Mouse (Mus musculus): ENCODE data around the gene Dusp23.

Dusp23 gene

DNA sequence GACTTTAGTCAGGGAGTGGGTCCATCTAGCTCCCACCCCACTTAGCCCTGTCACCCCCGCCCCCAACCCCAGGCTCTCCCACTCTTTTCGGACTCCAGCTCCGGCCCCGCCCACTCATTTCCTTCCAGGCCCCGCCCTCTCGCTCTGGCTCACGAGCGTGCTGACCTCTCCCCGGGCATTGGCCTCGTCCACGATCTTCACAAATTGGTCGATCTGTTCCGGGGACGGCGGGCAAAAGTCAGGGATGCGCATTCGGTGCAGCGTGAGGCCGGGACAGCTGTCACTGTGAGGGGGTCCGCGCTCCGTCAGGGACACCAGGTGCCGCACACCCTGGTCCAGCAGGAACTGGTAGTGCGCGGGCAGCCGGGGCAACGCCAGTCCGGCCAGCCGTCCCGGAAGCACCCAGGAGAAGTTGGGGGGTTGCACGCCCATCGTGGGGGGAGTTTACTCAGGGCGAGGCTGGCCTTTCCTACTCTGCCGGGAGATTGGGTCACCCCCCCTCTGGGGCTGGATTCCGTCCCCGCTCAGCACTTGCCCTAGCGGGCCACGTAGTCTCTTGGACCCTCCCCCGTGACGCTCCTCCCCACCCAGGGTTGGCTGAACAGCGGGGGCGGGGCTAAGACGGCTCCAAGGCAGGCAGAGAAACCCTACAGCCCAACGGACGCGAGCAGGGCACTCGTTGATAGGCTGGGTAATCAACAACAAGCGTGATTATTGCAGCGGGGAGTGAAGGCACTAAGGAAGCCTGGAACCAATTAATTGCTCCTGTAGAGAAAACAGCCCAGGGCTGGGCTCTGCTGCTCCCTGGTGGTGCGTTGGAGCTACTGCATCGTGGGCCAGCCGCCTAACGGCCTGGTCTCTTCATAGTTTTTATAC, at the start of gene Dusp23:
Gene Dusp23, minus strand, starts transcription at position 512 of the 876 bp plus-strand sequence.
- peak; percentile 85 for DNase-seq (ENCODE audit: low spot score)

DNA sequence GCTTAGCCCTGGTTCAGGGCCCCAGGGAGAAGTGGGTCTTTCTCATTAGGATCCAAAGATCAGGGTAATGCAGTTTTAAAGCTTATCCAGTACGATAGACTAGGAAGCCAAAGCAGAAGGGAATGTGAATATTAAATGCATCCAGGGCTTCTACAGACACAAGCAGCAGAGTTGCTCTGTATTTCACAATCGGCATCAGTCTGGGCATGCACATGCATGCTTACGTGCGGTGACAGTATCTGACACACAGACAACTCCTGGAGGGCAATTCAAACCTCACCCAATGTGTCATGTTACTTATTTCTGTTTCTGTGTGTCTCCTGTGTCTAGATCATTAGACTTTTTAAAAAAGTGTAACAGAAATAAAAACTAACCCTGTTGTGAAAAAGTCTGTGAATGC, 48.0 kb upstream of the Dusp23 start:
- DNase-seq (ENCODE audit: low spot score) = no peak

DNA sequence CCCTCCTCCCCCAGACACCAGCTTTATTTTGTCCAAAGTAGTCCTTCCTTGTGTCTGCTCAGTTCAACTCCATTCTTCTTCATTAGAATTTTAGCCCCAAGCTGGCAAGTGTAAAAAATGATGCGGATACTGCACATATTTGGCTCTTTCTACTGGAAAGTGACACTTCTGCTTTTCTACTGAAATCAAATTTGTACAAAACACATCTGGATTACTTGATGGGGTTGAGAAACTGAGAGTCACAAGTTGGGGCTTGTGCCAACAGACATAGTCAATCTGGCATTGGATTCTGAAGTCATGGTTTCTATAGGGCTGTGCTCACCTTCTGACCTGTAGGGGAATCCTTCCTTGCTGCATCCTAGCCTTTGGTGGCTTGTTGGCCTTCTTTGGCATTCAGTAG, 38.0 kb upstream of the Dusp23 start:
- DNase-seq (ENCODE audit: low spot score) = no peak

DNA sequence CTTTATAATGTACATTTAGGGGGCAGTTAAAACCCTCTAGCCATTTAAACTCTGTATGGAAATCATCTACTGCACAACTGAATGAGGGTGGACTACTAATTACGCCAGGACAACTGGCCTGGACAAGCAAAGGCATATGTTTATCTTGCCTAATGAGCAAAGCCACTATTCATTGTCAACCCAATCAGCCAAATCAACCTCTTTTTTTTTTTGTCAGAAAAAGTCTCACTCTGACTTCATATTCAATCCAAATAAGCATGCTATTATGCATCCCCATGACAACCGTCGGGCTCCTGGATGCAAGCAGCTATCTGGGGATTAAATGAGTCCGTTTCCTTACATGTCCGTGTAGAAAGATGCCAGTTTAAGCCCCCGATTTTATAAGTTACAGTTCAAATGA, 34.8 kb upstream of the Dusp23 start:
- DNase-seq (ENCODE audit: low spot score) = no peak

DNA sequence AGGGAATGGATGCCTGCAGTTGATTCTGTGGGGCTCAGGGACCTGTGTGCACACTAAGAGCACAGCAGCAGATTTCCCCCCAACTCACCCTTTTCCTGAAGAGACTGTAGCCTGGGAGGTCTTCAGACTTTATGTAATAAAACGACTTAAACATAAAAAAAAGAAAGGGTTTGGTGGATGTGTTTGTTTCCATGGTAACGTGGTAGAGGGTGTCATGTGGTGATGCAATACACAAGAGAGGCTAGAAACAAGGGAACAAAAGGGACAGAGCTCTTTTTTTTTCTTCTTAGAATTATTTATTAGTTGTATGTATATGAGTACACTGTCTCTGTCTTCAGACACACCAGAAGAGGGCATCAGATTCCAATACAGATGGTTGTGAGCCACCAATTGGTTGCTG, 32.7 kb upstream of the Dusp23 start:
- DNase-seq (ENCODE audit: low spot score) = no peak

DNA sequence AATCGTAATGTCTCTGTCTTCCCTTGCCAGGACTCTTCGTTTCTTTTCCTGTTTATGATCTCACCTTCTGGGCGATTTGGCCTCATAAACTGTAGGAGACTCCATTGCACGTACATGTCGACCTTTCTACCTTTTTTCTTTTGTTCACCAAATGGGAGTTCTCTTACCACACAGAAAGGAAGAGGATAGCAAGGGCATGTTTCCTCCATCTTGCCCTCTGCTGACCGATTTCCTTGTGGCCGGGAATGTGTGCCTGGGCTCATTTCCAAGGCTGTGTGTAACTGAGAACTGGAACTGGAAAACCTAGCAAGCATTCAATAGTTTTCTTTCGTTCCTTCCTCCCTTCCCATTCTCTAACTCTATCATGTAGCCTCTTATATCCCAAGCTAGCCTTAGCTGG, 26.9 kb upstream of the Dusp23 start:
- no peak for DNase-seq (ENCODE audit: low spot score)

DNA sequence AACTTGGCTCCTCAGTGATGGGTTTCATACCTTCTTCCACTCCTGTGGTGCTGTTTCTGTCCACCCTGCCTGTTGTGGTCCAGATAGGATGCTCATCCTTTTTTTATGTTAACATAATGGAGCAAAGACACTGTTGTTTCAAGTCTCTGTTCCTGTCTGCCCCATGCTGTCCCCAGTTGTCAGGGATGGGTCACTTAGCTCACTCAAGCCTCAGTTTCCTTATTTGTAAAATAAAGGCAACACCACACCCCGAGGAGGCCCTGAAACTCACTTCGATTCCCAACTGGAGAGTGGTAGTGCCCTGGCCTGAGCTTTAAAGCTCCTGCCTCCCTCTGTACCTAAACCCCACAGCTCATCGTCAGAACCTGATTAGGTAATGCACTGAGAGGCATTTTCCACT, 24.5 kb upstream of the Dusp23 start:
- no peak for DNase-seq (ENCODE audit: low spot score)

DNA sequence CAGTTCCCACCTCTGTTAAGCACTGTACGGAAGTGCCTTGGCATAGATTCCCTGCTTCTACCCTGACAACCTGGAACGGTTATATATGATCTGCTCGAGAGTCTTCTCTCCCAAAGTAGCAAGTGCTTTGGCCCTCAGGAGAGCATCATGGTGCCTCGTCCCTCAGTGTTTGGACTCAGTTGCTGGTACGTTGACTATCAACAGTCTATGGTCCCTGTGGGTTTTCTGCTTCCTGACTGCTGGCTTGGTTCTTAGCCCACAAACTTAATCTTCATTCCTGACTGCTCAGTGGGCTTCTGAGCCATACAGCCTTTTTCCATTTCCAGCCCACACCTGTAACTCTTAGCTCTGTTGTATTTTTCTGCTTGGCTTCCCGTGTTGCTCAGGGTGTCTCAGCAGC, 21.1 kb upstream of the Dusp23 start:
- no peak for DNase-seq (ENCODE audit: low spot score)

DNA sequence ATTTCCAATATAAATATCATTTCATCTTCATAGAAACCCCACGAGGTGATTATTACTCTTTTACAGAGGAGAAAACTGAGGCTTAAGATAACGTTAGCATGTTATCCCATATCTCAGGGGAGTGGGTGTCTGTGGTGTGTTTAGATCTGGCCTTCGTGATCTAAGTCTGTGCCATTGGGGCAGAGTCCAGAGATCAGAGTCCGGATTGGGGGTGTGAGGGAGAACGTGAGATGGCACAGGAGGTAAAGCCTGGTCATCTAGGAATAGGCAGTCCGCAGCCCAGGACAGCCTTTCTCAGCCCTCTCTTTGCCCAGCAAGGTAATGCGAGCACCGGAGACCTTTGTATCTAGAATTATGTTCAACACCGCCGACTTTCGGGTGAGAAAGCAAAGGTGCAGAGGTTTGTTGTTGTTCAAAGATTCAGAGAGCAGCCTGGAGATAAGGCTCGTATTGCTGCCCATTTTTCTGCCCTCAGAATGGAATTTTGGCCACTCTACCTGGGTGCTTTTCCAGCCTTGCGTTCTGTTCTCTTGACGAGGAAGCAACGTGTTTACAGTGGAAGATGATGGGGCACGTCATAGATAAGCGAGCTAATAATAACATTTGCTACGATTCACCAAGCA, 19.4 kb upstream of the Dusp23 start:
- no peak for DNase-seq (ENCODE audit: low spot score)

DNA sequence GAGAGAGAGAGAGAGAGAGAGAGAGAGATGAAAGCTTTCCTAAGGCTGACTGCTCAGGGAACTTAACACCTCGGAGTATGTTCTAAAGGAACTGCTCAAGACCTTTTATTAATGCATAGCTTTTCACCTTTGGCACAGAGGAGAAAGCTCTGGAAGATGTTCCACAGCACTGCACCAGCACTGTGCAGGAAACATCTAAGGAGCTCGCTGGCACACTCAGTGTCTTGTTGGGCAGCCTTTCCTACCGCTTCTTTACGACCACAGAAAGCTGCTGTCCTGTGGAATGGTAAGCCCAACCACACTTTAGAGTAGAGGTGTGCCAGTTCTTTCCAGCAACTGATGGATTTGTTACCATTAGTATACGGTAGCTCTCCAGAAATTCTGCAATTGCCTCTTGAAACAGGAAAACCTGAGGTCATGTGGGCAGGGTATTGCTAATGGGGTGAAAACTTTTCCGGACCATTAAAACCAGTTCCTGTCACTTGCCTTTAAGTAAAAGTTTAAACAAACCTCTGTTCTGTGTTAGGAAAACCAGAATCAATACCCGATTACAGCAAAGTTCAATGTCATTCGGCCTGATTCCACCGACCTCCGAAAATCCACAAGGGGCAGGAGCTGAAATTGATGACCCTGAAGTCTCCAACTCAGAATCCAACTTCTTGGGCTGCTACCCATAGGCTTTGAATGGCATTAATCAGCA, 18.7 kb upstream of the Dusp23 start:
- DNase-seq (ENCODE audit: low spot score) = no peak

DNA sequence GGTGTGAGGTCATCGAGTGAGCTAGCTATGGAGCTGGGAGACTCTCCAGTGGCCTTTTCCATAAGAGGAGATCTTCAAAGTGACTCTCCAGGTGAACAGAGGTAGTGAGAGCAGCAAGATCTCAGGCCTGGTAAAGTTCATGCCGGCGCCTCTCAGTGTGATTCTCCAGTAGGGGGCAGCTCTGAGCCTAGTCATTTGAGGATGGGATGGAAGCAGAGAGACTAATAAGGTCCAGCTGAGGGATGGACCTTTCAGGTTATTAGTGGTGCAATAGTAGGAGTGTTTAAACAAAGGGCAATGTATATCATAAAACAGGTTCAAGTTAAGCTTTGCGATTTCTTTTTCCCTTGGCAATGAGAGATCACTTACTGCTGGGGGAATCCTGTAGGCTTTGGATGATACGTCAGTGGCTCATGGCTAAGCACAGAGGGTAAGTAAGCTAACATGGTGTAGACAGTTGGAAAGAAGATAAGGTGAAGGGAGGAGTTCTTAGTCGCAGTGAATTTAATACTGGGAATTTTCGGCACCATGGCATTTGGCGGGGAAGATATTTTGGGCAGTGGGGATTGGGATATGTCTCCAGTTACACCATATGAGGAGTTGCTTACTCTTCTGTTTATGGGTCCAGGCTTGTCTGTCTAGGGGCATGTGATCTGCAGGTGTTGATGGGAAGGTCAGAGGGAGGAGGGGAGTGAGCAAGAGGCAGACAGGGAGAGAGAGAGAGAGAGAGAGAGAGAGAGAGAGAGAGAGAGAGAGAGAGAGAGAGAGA, 17.9 kb upstream of the Dusp23 start:
- DNase-seq (ENCODE audit: low spot score) = no peak

DNA sequence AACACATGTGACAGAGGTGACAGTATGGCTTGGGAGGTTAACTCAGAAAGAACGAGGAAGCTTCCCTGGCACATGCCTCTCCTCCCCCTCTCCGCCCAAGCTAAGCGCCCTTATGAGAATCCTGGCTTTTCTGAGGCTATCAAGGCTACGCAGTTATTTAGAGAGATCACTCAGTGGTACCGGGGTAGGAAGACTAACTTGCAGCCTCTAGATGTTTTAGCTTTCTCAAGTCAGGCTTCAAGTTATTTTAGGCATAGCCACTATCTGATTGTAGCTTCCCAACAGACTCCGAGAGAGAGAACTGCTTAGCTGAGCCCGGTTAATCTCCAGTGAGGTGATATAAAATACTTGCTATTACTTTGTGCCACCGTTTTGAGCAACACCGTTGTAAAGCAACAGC, 16.6 kb upstream of the Dusp23 start:
- no peak for DNase-seq (ENCODE audit: low spot score)

DNA sequence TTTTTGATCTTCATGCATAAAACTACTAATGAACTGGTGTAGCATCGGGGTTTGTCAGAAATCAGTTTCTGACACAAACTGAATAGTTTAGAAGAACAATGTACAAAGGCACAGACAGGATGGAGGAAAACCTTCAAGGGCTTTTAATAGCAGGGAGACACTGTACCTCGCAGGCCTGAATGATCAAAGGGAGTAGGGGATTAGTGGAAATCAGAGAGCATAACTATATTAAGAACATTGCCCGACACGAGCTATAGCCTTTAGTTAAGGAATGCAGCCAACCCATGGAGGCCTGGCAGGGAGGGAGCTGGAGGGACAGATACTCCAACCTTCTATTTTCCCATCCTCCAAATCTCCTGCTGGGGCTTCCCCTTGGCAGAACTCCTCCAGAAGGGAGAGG, 14.5 kb upstream of the Dusp23 start:
- no peak for DNase-seq (ENCODE audit: low spot score)

DNA sequence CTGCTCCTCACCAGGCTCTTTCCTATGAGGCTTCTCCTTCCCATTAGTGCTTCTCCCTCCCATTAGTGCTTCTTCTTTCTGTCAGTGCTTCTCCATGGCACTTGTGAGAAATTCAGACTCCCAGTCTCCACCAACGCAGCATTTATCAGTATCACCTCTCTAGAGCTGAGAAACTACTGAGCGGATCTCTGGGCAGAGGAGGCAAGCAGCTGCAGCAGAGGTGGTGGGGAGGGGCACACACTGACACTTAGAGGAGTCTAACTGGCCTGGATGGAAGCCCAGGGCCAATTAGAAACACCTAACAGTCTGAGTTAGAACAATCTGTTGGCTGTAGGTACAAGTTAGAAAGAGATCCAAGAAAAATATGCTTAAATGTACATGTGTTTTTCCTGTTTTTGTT, 6.0 kb upstream of the Dusp23 start:
- DNase-seq (ENCODE audit: low spot score) = no peak

DNA sequence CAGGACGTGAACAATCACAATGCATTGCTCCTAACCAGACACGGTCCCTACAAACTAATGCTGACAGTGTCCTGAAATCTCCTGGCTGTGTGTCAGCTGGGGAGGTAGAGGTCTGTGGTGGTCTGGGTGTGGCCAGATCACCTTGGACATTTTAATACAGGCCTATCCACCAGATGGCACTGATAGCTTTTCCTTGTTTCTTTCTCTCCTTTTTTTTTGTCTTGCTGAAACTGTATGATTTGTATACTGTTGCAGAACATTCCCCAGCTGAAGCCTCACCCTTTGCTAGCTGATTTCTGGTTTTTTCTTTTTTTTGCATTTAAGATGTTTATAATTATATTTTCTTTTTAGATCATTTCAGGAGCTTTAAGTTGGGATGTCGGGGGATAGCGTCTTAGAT, 5.0 kb upstream of the Dusp23 start:
- DNase-seq (ENCODE audit: low spot score) = no peak

DNA sequence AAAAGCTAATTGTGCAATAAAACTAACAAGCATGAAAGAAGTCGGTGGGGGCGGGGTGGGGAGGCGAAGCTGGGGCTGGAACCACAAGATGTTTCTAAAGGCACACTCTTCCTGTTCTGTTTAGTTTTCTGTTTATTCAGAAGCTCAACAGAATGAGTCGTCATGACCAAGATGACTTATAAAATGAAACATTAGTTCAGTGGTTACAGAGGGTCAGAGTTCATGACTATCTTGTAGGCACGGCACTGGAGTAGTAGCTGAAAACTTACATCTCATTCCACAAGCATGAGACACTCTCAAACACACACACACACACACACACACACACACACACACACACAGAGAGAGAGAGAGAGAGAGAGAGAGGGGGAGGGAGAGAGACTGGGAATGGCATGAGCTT, 3.5 kb upstream of the Dusp23 start:
- DNase-seq (ENCODE audit: low spot score) = no peak

DNA sequence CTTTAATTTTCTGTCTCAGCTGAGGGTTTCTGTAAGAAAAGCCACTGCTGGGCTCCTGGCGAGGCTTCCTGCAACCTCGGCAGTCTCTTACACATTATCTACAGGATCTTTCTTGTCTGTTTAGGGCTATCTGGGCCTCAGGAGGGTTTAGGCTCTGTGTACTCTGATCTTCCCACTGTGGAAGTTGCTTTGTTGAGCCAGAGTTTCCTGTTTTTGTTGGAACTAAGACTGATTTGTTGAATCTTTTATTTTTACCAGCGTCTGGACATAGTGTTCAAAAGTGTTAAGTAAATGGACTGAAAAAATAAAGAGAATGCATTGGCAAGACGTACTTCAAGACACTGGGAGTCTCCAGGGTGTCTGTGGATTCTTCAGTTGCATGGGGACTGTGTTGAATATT, 2.5 kb upstream of the Dusp23 start:
- DNase-seq (ENCODE audit: low spot score) = no peak

DNA sequence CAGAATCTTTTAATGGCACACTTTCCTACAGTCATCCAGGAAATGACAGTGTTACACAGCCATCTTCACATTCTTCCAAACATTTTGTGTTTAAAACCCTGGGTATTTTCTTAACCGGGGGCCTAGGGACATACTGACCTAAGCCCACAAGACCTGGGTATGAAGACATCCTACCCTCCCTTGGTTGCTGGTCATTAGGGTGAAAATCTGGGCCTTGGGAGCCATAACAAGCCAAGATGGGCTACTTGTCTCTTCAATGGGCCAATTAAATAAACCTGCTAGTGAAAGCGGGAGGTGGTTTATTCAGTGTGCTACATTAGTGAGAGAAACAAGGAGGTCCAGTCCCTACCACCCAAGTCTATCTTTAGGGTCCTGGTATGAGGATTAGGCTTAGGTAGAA, 1.4 kb upstream of the Dusp23 start:
- no peak for DNase-seq (ENCODE audit: low spot score)

DNA sequence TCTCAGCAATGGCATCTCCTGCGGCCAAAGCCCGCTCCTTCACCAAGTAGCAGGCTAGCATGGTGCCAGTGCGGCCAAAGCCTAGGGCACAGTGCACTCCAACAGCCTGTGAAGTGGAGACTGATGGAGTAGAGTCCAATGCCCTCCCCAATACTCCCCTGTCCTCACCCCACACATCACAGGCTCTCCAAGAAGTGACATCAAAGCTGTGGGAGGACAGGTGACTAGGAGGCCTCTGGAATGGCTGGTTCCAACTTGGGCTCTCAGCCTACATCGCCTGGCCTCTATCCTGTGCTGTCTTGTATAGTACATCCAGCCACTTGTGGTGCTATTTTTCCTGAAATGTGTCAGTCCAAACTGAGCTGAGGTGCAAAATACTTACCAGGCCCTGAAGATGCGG, 1.0 kb downstream of the Dusp23 start:
- DNase-seq (ENCODE audit: low spot score) = no peak

DNA sequence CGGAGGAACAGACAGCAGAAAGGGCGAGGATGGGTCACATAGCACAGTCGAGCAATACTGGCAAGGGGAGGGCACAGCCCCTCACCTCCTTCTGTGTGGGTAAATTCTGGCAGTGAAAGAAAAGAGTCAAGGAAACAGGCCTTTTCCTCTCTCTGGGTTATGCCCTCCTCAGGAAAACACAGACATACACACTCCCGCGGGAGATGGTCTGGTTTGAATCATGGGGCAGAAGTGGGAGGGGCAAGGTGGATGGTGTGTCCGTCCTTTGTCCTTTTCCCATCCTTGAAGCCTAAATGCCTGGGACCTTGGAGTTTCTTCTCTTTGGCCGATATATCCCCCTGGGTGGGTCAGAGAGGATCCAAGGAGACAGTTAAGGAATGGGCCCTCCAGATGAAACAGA, 2.9 kb downstream of the Dusp23 start:
- DNase-seq (ENCODE audit: low spot score) = no peak

DNA sequence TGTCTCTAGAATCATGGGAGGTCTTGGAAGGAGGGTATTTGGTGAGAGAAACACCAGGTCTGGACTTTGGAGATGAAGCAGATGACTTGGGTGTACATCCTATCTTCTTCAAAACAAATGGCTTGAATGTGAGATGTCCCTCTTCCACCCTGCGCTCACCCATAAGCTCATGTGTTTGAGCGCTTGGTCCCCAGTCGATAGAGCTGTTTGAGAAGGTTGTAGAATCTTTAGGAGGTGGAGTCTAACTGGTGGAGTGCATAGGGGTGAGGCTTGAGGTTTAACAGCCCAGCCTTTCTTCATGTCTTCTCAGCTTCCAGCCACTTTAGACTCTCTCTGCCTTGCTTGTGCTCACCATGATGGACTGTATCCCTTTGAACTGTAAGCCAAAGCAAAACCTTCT, 6.5 kb downstream of the Dusp23 start:
- DNase-seq (ENCODE audit: low spot score) = no peak

DNA sequence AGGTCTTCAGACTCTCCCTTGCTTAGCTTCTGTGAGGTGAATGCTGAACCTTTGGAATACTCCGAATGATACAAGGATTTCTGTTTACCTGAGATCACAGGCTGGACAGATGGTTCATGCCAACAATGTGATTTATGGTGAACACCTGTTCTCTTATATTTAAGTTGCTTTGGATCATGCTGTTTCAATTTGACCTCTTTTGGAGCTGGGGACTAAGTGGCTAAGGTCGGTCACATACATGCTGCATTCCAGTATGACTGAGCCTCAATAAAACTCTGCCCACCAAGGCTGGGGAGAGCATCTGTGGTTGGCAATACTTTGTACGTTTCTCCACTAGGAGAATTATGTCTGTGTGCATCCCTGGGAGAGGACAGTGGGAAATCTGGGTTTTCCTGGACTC, 8.7 kb downstream of the Dusp23 start:
- DNase-seq (ENCODE audit: low spot score) = no peak

DNA sequence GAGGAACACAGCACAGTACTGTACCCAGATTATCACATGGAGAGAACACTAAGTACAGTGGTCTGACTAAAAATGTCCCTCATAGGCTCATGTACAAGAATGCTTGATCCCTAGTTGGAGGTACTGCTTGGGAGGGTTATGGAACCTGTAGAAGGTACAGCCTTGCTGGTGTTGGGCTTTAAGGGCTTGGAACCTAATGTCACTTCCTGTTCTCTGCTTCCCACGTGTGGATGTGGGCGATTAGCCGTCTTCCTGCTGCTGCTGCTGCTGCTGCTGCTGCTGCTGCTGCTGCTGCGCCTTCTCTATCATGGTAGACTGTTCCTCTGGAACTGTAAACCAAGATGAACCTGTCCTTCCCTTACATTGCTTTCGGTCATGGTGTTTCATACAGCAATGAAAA, 9.2 kb downstream of the Dusp23 start:
- DNase-seq (ENCODE audit: low spot score) = no peak

All from spleen, adult 12 weeks (tissue).